Mouse (Mus musculus) limb, embryonic 11.5 days (tissue): ENCODE results near the gene Uqcc2. TPM values are rescaled to one million over a fixed set of nuclear protein-coding genes. Genes with fewer than 3 reads are reported as not detected.
A peak's percentile ranks its signal among the peaks of the same experiment; 100 is the strongest.

Experiments
- ATAC-seq: fragments of 200-750 bp; cut with Nextera tagmentation; 2 replicates; pipeline ENCODE4 v1.8.0; 2017; ENCODE audit warnings: low read depth; ENCODE audit not compliant: insufficient number of reproducible peaks, low FRiP score, low TSS enrichment
- DNase-seq: peaks from one replicate; pipeline ENCODE4 v3.0.0-alpha.2; 2015; ENCODE audit warnings: low spot score
- H3K27ac ChIP-seq: fragments of 300-500 bp; sonication (generic); replicated peaks from 2 replicates; pipeline ENCODE4 v1.5.1; 2014; ENCODE audit warnings: low read depth, mild to moderate bottlenecking, low read length
- H3K27me3 ChIP-seq: fragments of 300-500 bp; sonication (generic); 2 replicates; pipeline ENCODE4 v1.6.1; 2014; ENCODE audit warnings: mild to moderate bottlenecking, low read length, mixed read lengths; ENCODE audit not compliant: control insufficient read depth, insufficient read depth
- H3K36me3 ChIP-seq: fragments of 300-500 bp; sonication (generic); 2 replicates; pipeline ENCODE4 v1.6.1; 2014; ENCODE audit warnings: mild to moderate bottlenecking, low read length, moderate library complexity, mixed read lengths; ENCODE audit not compliant: control insufficient read depth, insufficient read depth
- H3K4me1 ChIP-seq: fragments of 300-500 bp; sonication (generic); 2 replicates; pipeline ENCODE4 v1.6.1; 2014; ENCODE audit warnings: low read length, mixed read lengths; ENCODE audit not compliant: control insufficient read depth, insufficient read depth
- H3K4me2 ChIP-seq: fragments of 300-500 bp; sonication (generic); 2 replicates; pipeline ENCODE4 v1.6.1; 2014; ENCODE audit warnings: low read depth, mild to moderate bottlenecking, moderate library complexity; ENCODE audit not compliant: severe bottlenecking
- H3K4me3 ChIP-seq: fragments of 300-500 bp; sonication (generic); 2 replicates; pipeline ENCODE4 v1.5.1; 2014; ENCODE audit warnings: low read depth, low read length
- H3K9ac ChIP-seq: fragments of 300-500 bp; sonication (generic); 2 replicates; pipeline ENCODE4 v1.6.1; 2014; ENCODE audit warnings: mild to moderate bottlenecking, low read length
- H3K9me3 ChIP-seq: fragments of 300-500 bp; sonication (generic); 2 replicates; pipeline ENCODE4 v1.6.1; 2016; ENCODE audit warnings: low read length; ENCODE audit not compliant: control insufficient read depth
- WGBS: fragments of 180-500 bp; shearing (Covaris S2); extraction: QIAGEN DNeasy Blood & Tissue Kit; methylation state at CpG from one replicate; pipeline ENCODE4 v1.1.7; 2014; 5-methylcytosine and 5-hydroxymethylcytosine counted together
- polyA plus RNA-seq: library from polyadenylated mRNA; unstranded; fragments of >200 nt; fragmentation: Nextera tagmentation; extraction: Ambion mirVana; gene quantifications from 2 replicates; pipeline ENCODE4 v1.2.1, GENCODE M21; 2014

The Uqcc2 gene
- 383 and 387 TPM in 2 replicates for polyA plus RNA-seq

- H3K4me2 ChIP-seq, result peak within 1 kb of the TSS; percentile 48
- peak within 1 kb of the TSS; percentile 79 for H3K9ac ChIP-seq
- ATAC-seq, result peak; percentile 83
- peak within 1 kb of the TSS; percentile 74 for H3K4me3 ChIP-seq
- no peaks in the 10 kb centered on the region for H3K9me3 ChIP-seq
- DNase-seq, result peak; percentile 98
- H3K27ac ChIP-seq, result peak within 1 kb of the TSS; percentile 56; the same call in 1 of the 2 replicates
- WGBS, result under 1% methylated on average over 45 of the region's 46 CpGs
- H3K36me3 ChIP-seq, result no peaks in the 10 kb centered on the region; the same call in 1 of the 2 replicates
- H3K4me1 ChIP-seq, result peaks cover 33% of the 10 kb centered on the region
- no peaks in the 10 kb centered on the region for H3K27me3 ChIP-seq
These were observed at the start of gene Uqcc2 for GRCm38 (mm10) chr17:27133551-27134141. Gene Uqcc2, minus strand, starts transcription at chr17:27133916.

- Histone ChIP-seq H3K4me2 (no peak overlapping the region), H3K27me3 (no peaks in the 10 kb centered on the region), H3K36me3 (no peaks in the 10 kb centered on the region), H3K4me3 (no peak overlapping the region), H3K27ac (no peak overlapping the region), H3K9me3 (0 out of 2 replicates have a peak, but pooled peaks cover 2% of the 10 kb centered on the region), H3K4me1 (peaks cover 3% of the 10 kb centered on the region; the same call in 1 of the 2 replicates), H3K9ac (no peak overlapping the region)
- 85% methylated on average over 5 of the region's 5 CpGs for WGBS
- DNase-seq, result no peak
- ATAC-seq, result no peak
These were observed 48.7 kb upstream of the Uqcc2 start for GRCm38 (mm10) chr17:27182401-27182800.

- H3K4me1 ChIP-seq, result peaks cover 3% of the 10 kb centered on the region; the same call in 1 of the 2 replicates
- 0 out of 2 replicates have a peak, but pooled peaks cover 2% of the 10 kb centered on the region for H3K9me3 ChIP-seq
- 0 out of 2 replicates have a peak overlapping the region, but pooled peaks have one; percentile 3 for H3K4me3 ChIP-seq
- no peak overlapping the region for H3K9ac ChIP-seq
- H3K27ac ChIP-seq, result no peak overlapping the region
- WGBS, result 23% methylated on average over 3 of the region's 3 CpGs
- no peaks in the 10 kb centered on the region for H3K36me3 ChIP-seq
- H3K4me2 ChIP-seq, result no peak overlapping the region
- DNase-seq (no peak), ATAC-seq (no peak)
- no peaks in the 10 kb centered on the region for H3K27me3 ChIP-seq
These were observed 48.0 kb upstream of the Uqcc2 start for GRCm38 (mm10) chr17:27181666-27182065.

GRCm38 (mm10) chr17:27179681-27180280 is 46.1 kb upstream of the Uqcc2 start:
- H3K4me2 ChIP-seq, result no peak overlapping the region
- ATAC-seq (no peak), DNase-seq (no peak)
- 0 out of 2 replicates have a peak, but pooled peaks cover 2% of the 10 kb centered on the region for H3K9me3 ChIP-seq
- H3K4me3 ChIP-seq, result no peak overlapping the region
- no peak overlapping the region for H3K9ac ChIP-seq
- H3K36me3 ChIP-seq, result no peaks in the 10 kb centered on the region
- peaks cover 16% of the 10 kb centered on the region for H3K4me1 ChIP-seq
- H3K27ac ChIP-seq, result no peak overlapping the region
- no peaks in the 10 kb centered on the region for H3K27me3 ChIP-seq
- WGBS, result 43% methylated on average over 12 of the region's 12 CpGs

- 0 out of 2 replicates have a peak, but pooled peaks cover 2% of the 10 kb centered on the region for H3K9me3 ChIP-seq
- DNase-seq (no peak), ATAC-seq (no peak)
- WGBS, result 92% methylated on average over 17 of the region's 17 CpGs
- H3K4me1 ChIP-seq, result peaks cover 16% of the 10 kb centered on the region
- no peak overlapping the region for H3K27ac ChIP-seq
- no peak overlapping the region for H3K9ac ChIP-seq
- H3K4me3 ChIP-seq, result no peak overlapping the region
- no peak overlapping the region for H3K4me2 ChIP-seq
- H3K27me3 ChIP-seq, result no peaks in the 10 kb centered on the region
- H3K36me3 ChIP-seq, result no peaks in the 10 kb centered on the region
These were observed 44.9 kb upstream of the Uqcc2 start for GRCm38 (mm10) chr17:27178427-27179177.

- H3K9me3 ChIP-seq, result 0 out of 2 replicates have a peak, but pooled peaks cover 2% of the 10 kb centered on the region
- H3K27me3 ChIP-seq, result no peaks in the 10 kb centered on the region
- WGBS, result 89% methylated on average over 9 of the region's 9 CpGs
- peaks cover 16% of the 10 kb centered on the region for H3K4me1 ChIP-seq
- DNase-seq, result no peak
- no peak for ATAC-seq
- H3K36me3 ChIP-seq, result no peaks in the 10 kb centered on the region
- no peak overlapping the region for H3K27ac ChIP-seq
- H3K4me3 ChIP-seq, result no peak overlapping the region
- H3K9ac ChIP-seq, result no peak overlapping the region
- H3K4me2 ChIP-seq, result no peak overlapping the region
These were observed 44.3 kb upstream of the Uqcc2 start for GRCm38 (mm10) chr17:27178019-27178418.

GRCm38 (mm10) chr17:27176754-27177153 is 43.0 kb upstream of the Uqcc2 start:
- ATAC-seq (no peak), DNase-seq (no peak)
- Histone ChIP-seq H3K27me3 (no peaks in the 10 kb centered on the region), H3K9ac (no peak overlapping the region), H3K9me3 (0 out of 2 replicates have a peak, but pooled peaks cover 2% of the 10 kb centered on the region), H3K27ac (no peak overlapping the region), H3K4me3 (no peak overlapping the region), H3K36me3 (no peaks in the 10 kb centered on the region), H3K4me2 (no peak overlapping the region), H3K4me1 (peaks cover 16% of the 10 kb centered on the region)
- WGBS, result 86% methylated on average over 4 of the region's 4 CpGs

GRCm38 (mm10) chr17:27176287-27176686 is 42.6 kb upstream of the Uqcc2 start:
- H3K9ac ChIP-seq, result no peak overlapping the region
- no peaks in the 10 kb centered on the region for H3K36me3 ChIP-seq
- ATAC-seq (no peak), DNase-seq (no peak)
- H3K27me3 ChIP-seq, result no peaks in the 10 kb centered on the region
- H3K9me3 ChIP-seq, result 0 out of 2 replicates have a peak, but pooled peaks cover 2% of the 10 kb centered on the region
- no peak overlapping the region for H3K4me3 ChIP-seq
- H3K4me2 ChIP-seq, result no peak overlapping the region
- WGBS, result 76% methylated on average over 3 of the region's 3 CpGs
- H3K27ac ChIP-seq, result no peak overlapping the region
- H3K4me1 ChIP-seq, result peaks cover 16% of the 10 kb centered on the region
